Mouse (Mus musculus): Measurements from ENCODE around the gene Bfsp2. TPM values are rescaled to one million over a fixed set of nuclear protein-coding genes. Genes with fewer than 3 reads are reported as not detected.

The Bfsp2 gene
- total RNA-seq (2021) = 1 to 10 TPM; 2.6 to 3.7 TPM
- long read RNA-seq, experiment 1, partial matches to known transcripts = 0 of 3 reads
- long read RNA-seq, experiment 1, other reads (novel, unspliced or antisense) = 1 of 3 reads
- long read RNA-seq, experiment 2, partial matches to known transcripts = 0 of 1 reads
- long read RNA-seq, experiment 2, other reads (novel, unspliced or antisense) = 0 of 1 reads

GRCm38 (mm10) chr9:103480044-103480576 lies at the start of gene Bfsp2:
Bfsp2 (minus strand) TSS chr9:103480420.
- H3K27ac ChIP-seq = no peak within 1 kb of the TSS
- intact Hi-C loops (cut with DNase I) = no loop called here
- DNase-seq (ENCODE audit: extremely low spot score in 1 of 2, low spot score in 2 of 2) = no peak
- TF ChIP-seq CTCF (IDR thresholded peaks at IDR 0.05) = no peak
- H3K4me3 ChIP-seq = no peak within 1 kb of the TSS

- DNase-seq (ENCODE audit: extremely low spot score in 1 of 2, low spot score in 2 of 2) = no peak
- intact Hi-C loops (cut with DNase I) = no loop called here
- H3K27ac ChIP-seq = no peak overlapping the region
- TF ChIP-seq CTCF (IDR thresholded peaks at IDR 0.05) = no peak
- H3K4me3 ChIP-seq = no peak overlapping the region
Measured at GRCm38 (mm10) chr9:103525041-103525537, 44.9 kb upstream of the Bfsp2 start.

- H3K27ac ChIP-seq = peak overlapping the region; percentile 65; the same call in 1 of the 2 replicates
- H3K4me3 ChIP-seq = no peak overlapping the region
- intact Hi-C loops (cut with DNase I) = no loop called here
- DNase-seq (ENCODE audit: extremely low spot score in 1 of 2, low spot score in 2 of 2) = no peak
- TF ChIP-seq CTCF (IDR thresholded peaks at IDR 0.05) = no peak; the same call in 1 of the 2 replicates
Measured at GRCm38 (mm10) chr9:103524600-103524999, 44.4 kb upstream of the Bfsp2 start.

GRCm38 (mm10) chr9:103523742-103524403 lies 43.7 kb upstream of the Bfsp2 start:
- no peak for TF ChIP-seq CTCF (IDR thresholded peaks at IDR 0.05)
- Histone ChIP-seq H3K27ac (peak overlapping the region; percentile 65), H3K4me3 (no peak overlapping the region)
- no peak for DNase-seq (ENCODE audit: extremely low spot score in 1 of 2, low spot score in 2 of 2)
- intact Hi-C loops (cut with DNase I) = no loop called here

- H3K27ac ChIP-seq = no peak overlapping the region
- intact Hi-C loops (cut with DNase I) = no loop called here
- DNase-seq (ENCODE audit: extremely low spot score in 1 of 2, low spot score in 2 of 2) = no peak
- TF ChIP-seq CTCF (IDR thresholded peaks at IDR 0.05) = no peak
- H3K4me3 ChIP-seq = no peak overlapping the region
Measured at GRCm38 (mm10) chr9:103523008-103523407, 42.8 kb upstream of the Bfsp2 start.

GRCm38 (mm10) chr9:103513884-103514283 lies 33.7 kb upstream of the Bfsp2 start:
- Histone ChIP-seq H3K4me3 (no peak overlapping the region), H3K27ac (no peak overlapping the region)
- no peak for TF ChIP-seq CTCF (IDR thresholded peaks at IDR 0.05)
- intact Hi-C loops (cut with DNase I) = no loop called here
- DNase-seq (ENCODE audit: extremely low spot score in 1 of 2, low spot score in 2 of 2) = no peak

- H3K27ac ChIP-seq = no peak overlapping the region
- TF ChIP-seq CTCF (IDR thresholded peaks at IDR 0.05) = no peak
- intact Hi-C loops (cut with DNase I) = no loop called here
- no peak for DNase-seq (ENCODE audit: extremely low spot score in 1 of 2, low spot score in 2 of 2)
- no peak overlapping the region for H3K4me3 ChIP-seq
Measured at GRCm38 (mm10) chr9:103512257-103512656, 32.0 kb upstream of the Bfsp2 start.

- TF ChIP-seq CTCF (IDR thresholded peaks at IDR 0.05) = no peak
- intact Hi-C loops (cut with DNase I) = no loop called here
Measured at GRCm38 (mm10) chr9:103506968-103507584, 26.9 kb upstream of the Bfsp2 start.

GRCm38 (mm10) chr9:103505067-103505466 lies 24.8 kb upstream of the Bfsp2 start:
- DNase-seq (ENCODE audit: extremely low spot score in 1 of 2, low spot score in 2 of 2) = no peak
- no peak overlapping the region for H3K4me3 ChIP-seq
- H3K27ac ChIP-seq = no peak overlapping the region; the same call in 1 of the 2 replicates
- intact Hi-C loops (cut with DNase I) = no loop called here
- no peak for TF ChIP-seq CTCF (IDR thresholded peaks at IDR 0.05)

More at GRCm38 (mm10) chr9:103506968-103507584, 26.9 kb upstream of the Bfsp2 start:
- Histone ChIP-seq H3K4me3 (no peak overlapping the region), H3K27ac (no peak overlapping the region)
- DNase-seq (ENCODE audit: extremely low spot score in 1 of 2, low spot score in 2 of 2) = no peak

- intact Hi-C loops (cut with DNase I) = loop anchor here (5.0 kb wide), 2 partner anchors 43 to 93 kb away; no protein-coding TSS in a partner anchor
- Histone ChIP-seq H3K4me3 (no peak overlapping the region), H3K27ac (no peak overlapping the region)
- no peak for DNase-seq (ENCODE audit: extremely low spot score in 1 of 2, low spot score in 2 of 2)
- TF ChIP-seq CTCF (IDR thresholded peaks at IDR 0.05) = no peak
Measured at GRCm38 (mm10) chr9:103504646-103505045, 24.4 kb upstream of the Bfsp2 start.

GRCm38 (mm10) chr9:103503586-103504298 lies 23.5 kb upstream of the Bfsp2 start:
- no peak overlapping the region for H3K4me3 ChIP-seq
- TF ChIP-seq CTCF (IDR thresholded peaks at IDR 0.05) = no peak
- H3K27ac ChIP-seq = no peak overlapping the region
- no peak for DNase-seq (ENCODE audit: extremely low spot score in 1 of 2, low spot score in 2 of 2)
- intact Hi-C loops (cut with DNase I) = loop anchor here (5.0 kb wide), 2 partner anchors 44 to 94 kb away; no protein-coding TSS in a partner anchor

Data from left cerebral cortex, adult 2 months (tissue).